Mouse (Mus musculus) megakaryocyte, embryonic 14.5 days (primary cell): ENCODE results near the gene Zfp874a.
"Not testable (repeated sequence)": the region's sequence is repeated elsewhere in the genome, so short reads cannot be mapped to it uniquely, and the experiment has no call there.

Source experiments
- FLI1 ChIP-seq: IDR thresholded peaks from 2 replicates; pipeline ENCODE4 v1.6.1; 2012; ENCODE audit warnings: low read length, inconsistent platforms, mixed read lengths
- GATA1 ChIP-seq: IDR thresholded peaks from 3 replicates; pipeline ENCODE4 v1.6.1; 2012; ENCODE audit warnings: mixed read lengths, low read length, inconsistent platforms, borderline replicate concordance

- TF ChIP-seq GATA1, FLI1: not testable (repeated sequence)
Measured at GRCm38 (mm10) chr13:67413634-67414033, 37.8 kb downstream of the Zfp874a start.
